Mouse (Mus musculus): ENCODE results near the gene Adra1b. TPM values are rescaled to one million over a fixed set of nuclear protein-coding genes. Genes with fewer than 3 reads are reported as not detected.

Gene Adra1b
- polyA plus RNA-seq, 2 experiments: 0.99 to 2.3 TPM

GRCm38 (mm10) chr11:43728737-43729301 is 172.2 kb downstream of the Adra1b start:
- H3K4me1 ChIP-seq (ENCODE audit: control insufficient read depth, insufficient read depth, low read length): no peaks in the 10 kb centered on the region
- H3K9me3 ChIP-seq (ENCODE audit: control insufficient read depth, low read length): no peaks in the 10 kb centered on the region
- no peak overlapping the region for H3K4me3 ChIP-seq (replicated peaks; ENCODE audit: low read length)
- WGBS: 76% methylated on average over 7 of the region's 7 CpGs
- no peak for ATAC-seq (ENCODE audit: low FRiP score, low read depth)
- no peak overlapping the region for H3K4me2 ChIP-seq (replicated peaks; ENCODE audit: low read depth, low read length, severe bottlenecking)
- no peak overlapping the region for H3K27ac ChIP-seq (replicated peaks; ENCODE audit: low read depth, low read length)
- no peak overlapping the region for H3K9ac ChIP-seq (ENCODE audit: low read depth, low read length, severe bottlenecking)
- TF ChIP-seq POLR2A (IDR thresholded peaks at IDR 0.05; ENCODE audit: borderline replicate concordance, extremely low read depth, insufficient read depth, insufficient read length): no peak
- peaks cover 28% of the 10 kb centered on the region for H3K36me3 ChIP-seq (ENCODE audit: control insufficient read depth, insufficient read depth, low read length)
- H3K27me3 ChIP-seq (ENCODE audit: control insufficient read depth, insufficient read depth, low read length): no peaks in the 10 kb centered on the region
- DNase-seq (ENCODE audit: low spot score): no peak

DNA sequence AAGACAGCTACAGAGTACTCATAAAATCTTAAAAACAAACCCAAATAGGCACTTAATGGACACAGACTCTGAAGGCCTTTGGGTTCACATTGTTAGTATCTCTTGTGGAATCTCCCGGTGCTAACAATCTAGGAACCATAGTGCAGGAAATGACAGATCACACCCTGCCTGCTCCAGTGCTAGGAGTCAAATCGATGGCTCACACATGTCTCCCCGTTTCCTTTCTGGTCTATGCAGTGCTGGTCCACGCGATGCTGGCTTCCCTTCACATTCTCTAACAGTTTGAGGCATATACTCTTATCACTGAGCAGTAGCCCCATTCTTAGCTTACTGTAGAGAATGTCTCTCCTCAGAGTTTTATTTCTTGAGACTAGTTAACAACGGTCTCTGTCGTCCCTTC is 173.2 kb downstream of the Adra1b start:
- DNase-seq (ENCODE audit: low spot score): no peak
- WGBS: 78% methylated on average over 7 of the region's 7 CpGs
- TF ChIP-seq POLR2A (IDR thresholded peaks at IDR 0.05; ENCODE audit: borderline replicate concordance, extremely low read depth, insufficient read depth, insufficient read length): no peak
- Histone ChIP-seq H3K36me3 (ENCODE audit: control insufficient read depth, insufficient read depth, low read length) (peaks cover 25% of the 10 kb centered on the region), H3K4me1 (ENCODE audit: control insufficient read depth, insufficient read depth, low read length) (no peaks in the 10 kb centered on the region), H3K4me2 (replicated peaks; ENCODE audit: low read depth, low read length, severe bottlenecking) (no peak overlapping the region), H3K27ac (replicated peaks; ENCODE audit: low read depth, low read length) (no peak overlapping the region), H3K27me3 (ENCODE audit: control insufficient read depth, insufficient read depth, low read length) (no peaks in the 10 kb centered on the region), H3K9ac (ENCODE audit: low read depth, low read length, severe bottlenecking) (no peak overlapping the region), H3K4me3 (replicated peaks; ENCODE audit: low read length) (no peak overlapping the region), H3K9me3 (ENCODE audit: control insufficient read depth, low read length) (no peaks in the 10 kb centered on the region)
- no peak for ATAC-seq (ENCODE audit: low FRiP score, low read depth)

Other genes with a start within 250 kb of the Adra1b start
- gene Pwwp2a, start 219.2 kb downstream of the Adra1b start, polyA plus RNA-seq (2012; rRNA removed): 34.8 and 37.7 TPM in 2 replicates
- gene Pwwp2a, start 219.2 kb downstream of the Adra1b start, polyA plus RNA-seq (2014; fragmentation: Nextera tagmentation; extraction: Ambion mirVana): 29.4 and 34.9 TPM in 2 replicates
- gene Ttc1, start 153.2 kb downstream of the Adra1b start, polyA plus RNA-seq (2012; rRNA removed): 28.6 and 40.8 TPM in 2 replicates
- gene Ttc1, start 153.2 kb downstream of the Adra1b start, polyA plus RNA-seq (2014; fragmentation: Nextera tagmentation; extraction: Ambion mirVana): 61.1 and 66.3 TPM in 2 replicates

Measured in limb, embryonic 14.5 days (tissue).